Mouse (Mus musculus) brain, embryonic 14.5 days (tissue): ENCODE results near the gene Yrdc. TPM values are rescaled to one million over a fixed set of nuclear protein-coding genes. Genes with fewer than 3 reads are reported as not detected.

Source experiments
- DNase-seq: peaks from one replicate; pipeline ENCODE4 v3.0.0-alpha.2; 2011; ENCODE audit warnings: low read depth
- CTCF ChIP-seq: fragments of 200-500 bp; IDR thresholded peaks from 2 replicates; pipeline ENCODE4 v1.5.1; 2012; ENCODE audit warnings: inconsistent platforms, mild to moderate bottlenecking, moderate library complexity, borderline replicate concordance; ENCODE audit not compliant: insufficient read depth, insufficient read length; ENCODE audit errors: extremely low read depth
- POLR2A ChIP-seq: fragments of 200-500 bp; IDR thresholded peaks from 2 replicates; pipeline ENCODE4 v1.6.1; 2012; ENCODE audit warnings: mild to moderate bottlenecking, inconsistent platforms, borderline replicate concordance; ENCODE audit not compliant: poor library complexity, insufficient read depth, insufficient read length, severe bottlenecking; ENCODE audit errors: extremely low read depth
- polyA plus RNA-seq: library from polyadenylated mRNA; depleted of rRNA; stranded (reverse); fragments of >200 nt; gene quantifications from 2 replicates; pipeline ENCODE4 v1.2.3, GENCODE M21; 2012

Gene Yrdc
- polyA plus RNA-seq, 1 experiment, result 56.4 TPM

DNA sequence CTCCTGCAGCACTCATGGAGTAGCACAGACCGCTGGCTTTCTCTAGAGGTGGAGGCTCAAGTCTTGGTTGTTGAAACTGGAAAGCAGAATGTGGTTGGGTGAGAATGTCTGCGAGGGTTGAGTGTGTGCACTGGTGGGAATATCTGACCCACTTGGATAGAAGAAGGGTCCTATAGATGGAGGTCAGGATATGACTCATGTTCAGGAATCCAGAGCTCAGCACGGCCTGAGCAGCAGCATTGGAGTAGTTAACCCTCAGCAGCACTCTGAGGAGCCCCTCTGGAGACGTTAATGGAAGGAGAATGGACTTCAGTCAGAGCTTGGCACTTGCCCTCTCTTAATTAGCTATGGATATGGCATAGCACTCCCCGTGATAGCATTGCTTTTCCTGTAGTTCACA, 20.8 kb upstream of the Yrdc start:
- DNase-seq, result no peak
- no peak for TF ChIP-seq CTCF
- TF ChIP-seq POLR2A, result no peak

DNA sequence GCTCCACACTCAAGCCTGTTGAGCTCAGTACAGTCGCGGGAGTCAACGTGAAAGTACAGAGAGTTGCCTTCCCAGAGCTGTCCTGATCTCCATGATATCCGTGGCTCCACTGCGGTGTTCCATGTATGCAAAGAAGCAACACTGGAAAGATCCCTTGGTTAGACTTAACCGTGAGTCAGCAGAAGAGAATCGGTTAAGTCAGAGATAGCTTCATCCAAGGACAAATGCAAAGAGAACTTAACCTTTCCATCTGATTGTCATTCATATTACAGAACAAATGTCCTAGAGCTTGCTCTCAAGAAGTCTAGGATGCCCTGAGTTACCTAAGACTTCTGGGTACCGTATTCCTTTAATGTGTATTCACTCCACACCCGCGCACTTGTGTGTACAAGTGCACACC, 17.7 kb upstream of the Yrdc start:
- no peak for TF ChIP-seq POLR2A
- no peak for TF ChIP-seq CTCF
- no peak for DNase-seq

- DNase-seq, result peak; percentile 33
- no peak for TF ChIP-seq POLR2A
- TF ChIP-seq CTCF, result no peak
These were observed 12.3 kb upstream of the Yrdc start for GRCm38 (mm10) chr4:124838035-124838700.

DNA sequence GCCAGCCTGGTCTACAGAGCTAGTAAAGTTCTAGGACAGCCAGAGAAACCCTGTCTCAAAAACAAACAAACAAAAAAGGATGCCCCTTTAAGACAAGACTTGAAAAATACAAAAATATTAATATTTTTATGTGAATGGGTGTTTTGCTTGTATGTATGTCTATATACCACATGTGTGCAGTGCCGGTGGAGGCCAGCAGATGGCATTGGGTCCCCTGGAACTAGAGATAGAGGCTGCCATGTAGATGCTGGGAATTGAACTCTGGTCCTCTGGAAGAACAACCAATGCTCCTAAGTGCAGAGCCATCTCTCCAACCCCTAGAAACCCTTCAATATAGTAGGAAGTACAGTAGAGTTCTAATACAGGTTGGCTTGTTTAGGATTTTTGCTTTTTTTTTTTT, 9.5 kb upstream of the Yrdc start:
- TF ChIP-seq CTCF (0 out of 2 replicates have a peak, but pooled peaks have one; percentile 9), POLR2A (no peak)
- no peak for DNase-seq

DNA sequence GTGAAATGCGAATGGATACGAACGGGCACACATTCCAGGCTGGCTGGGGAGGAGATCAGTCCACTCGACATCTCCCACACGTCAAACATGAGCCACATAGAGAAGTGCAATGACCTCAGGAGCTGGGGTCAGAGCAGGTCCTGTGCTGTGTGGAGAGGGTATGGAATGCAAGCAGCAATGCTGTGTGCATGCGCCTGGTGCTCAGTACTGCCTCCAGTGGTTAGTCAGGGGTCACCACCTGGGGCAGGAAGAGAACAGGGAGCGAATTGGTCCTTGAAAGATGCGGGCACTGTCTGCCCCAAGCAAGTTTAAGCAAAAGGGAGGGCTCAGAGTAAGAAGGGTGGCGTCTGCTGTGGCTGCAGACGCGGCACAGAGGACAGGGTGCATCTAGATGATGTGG, 7.0 kb upstream of the Yrdc start:
- TF ChIP-seq POLR2A, result no peak
- TF ChIP-seq CTCF, result peak; percentile 80
- peak; percentile 20 for DNase-seq

- peak; percentile 80 for DNase-seq
- TF ChIP-seq POLR2A, result no peak
- TF ChIP-seq CTCF, result peak; percentile 97
These were observed 2.9 kb upstream of the Yrdc start for GRCm38 (mm10) chr4:124847573-124847972.

DNA sequence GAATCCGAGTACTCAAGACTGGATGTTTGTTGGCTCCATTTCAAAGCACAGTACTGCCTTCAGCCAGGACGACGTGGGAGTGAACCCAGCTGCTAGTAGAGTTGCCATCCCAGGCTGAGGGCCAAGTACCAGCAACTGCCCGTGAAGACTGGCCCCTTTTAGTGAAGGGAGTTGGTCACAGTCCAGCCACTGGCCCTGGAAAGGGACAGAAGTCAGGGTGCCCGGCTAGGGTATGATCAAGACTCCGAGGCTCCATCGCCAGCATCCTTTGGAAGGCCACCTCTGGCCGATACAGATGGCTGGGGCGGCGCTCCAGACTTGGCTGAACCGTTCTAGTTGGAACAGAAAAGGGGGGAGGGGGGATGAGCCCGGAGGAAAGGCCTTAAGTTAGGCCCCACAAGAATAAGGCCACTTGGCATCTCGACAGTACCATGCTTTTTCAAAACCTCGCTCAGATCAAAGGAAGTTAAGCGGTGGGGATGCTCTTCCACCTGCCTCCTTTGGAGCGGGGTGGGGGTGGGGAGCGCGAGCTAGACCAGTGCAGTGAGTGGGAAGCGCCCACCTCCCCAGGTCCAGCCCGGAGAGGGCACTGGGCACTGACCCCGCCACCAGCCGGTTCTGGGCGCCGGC, 733 bp upstream of the Yrdc start:
- TF ChIP-seq CTCF (no peak), POLR2A (no peak)
- peak; percentile 78 for DNase-seq

DNA sequence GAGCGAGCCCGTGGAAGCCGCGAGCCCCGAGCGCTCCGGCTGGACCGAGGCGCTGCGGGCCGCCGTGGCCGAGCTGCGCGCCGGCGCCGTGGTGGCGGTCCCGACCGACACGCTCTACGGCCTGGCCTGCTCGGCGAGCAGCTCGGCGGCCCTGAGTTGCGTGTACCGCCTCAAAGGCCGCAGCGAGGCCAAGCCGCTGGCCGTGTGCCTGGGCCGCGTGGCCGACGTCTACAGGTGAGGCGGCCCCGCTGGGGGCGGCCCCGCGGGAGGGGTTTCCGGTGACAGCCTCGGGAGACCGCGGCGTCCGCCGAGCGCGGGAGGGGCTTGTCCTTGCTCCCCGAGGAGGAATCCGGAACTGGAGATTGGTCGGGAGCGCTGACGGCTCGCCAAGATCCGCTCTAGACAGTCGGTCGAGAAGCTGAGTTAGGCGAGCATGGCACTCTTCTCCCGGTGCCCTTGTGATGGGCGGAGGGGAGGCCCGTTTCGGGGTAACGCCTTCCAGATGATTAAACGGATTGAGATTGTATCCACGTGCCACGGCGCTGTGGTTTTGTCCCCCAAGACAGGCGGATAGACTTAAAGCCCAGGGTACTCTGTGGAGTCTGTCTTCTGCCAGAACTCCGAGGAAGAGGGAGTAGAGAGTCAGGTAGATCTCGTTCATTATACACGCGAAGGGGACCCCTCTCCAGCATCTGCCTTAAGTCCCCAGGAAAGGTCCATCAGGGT, 617 bp downstream of the Yrdc start, which contains the start of gene 1110065P20Rik:
Gene 1110065P20Rik (minus strand): TSS at position 264 of the 726 bp plus-strand sequence.
- peak; percentile 67 for DNase-seq
- no peak for TF ChIP-seq POLR2A
- no peak for TF ChIP-seq CTCF

DNA sequence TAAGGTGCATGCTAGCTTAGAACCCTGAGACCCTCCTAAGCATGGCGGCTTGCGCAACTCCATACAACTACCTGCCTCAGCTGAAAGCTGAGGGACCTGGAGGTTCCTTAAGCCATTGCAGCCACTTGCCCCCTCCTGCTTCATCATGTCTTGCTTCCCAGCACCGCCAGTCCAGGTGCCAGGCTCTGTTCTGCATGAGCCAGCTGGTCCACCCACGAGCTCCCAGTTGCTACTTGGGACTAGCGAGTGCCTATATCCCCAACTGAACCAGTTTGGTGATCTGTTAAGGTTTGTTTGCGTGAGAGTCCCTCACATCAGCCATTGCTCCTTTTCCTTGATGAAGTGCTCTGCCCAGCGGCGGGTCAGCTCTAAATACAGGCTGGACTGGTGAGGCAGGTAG, 5.8 kb downstream of the Yrdc start:
- DNase-seq, result no peak
- TF ChIP-seq CTCF (no peak), POLR2A (no peak)

DNA sequence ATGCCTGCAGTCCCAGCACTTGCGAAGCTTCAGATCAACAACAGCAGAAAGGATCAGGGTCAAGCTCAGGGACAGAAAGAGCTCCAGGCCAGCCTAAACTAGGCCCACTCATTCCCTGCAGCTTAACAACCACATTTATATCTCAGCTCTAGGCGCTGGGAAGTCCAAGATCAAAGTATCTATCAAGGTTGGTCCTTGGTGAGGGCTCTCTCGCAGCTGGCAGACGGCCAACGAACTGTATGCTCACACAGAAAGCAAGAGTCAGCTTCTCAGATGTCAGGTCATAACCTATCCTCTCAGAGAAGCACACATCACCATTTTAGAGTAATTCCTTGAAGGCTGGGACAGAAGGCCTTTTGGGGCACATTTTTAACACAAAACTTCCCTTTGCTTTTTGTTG, 7.9 kb downstream of the Yrdc start:
- DNase-seq, result no peak
- TF ChIP-seq CTCF, result no peak
- TF ChIP-seq POLR2A, result no peak

DNA sequence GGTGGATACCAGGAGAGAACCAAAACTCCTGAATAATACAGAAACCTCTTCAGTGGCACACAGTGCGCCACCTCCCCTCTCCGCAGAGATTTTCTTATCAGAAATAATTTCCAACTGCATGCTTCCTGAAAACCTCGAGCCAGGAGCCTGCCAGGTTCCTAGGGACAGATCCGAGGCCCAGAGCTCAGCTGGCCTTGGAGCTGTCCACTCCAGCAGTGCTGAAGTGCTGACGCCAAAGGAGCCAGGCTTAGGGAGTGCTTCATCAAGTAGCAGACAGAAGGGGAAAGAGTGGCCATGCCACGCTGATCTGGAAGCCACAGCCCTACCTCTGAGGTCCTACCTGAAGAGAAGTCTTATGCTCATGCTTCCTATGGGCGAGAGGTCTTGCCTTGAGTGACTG, 10.0 kb downstream of the Yrdc start:
- DNase-seq, result peak; percentile 55
- no peak for TF ChIP-seq CTCF
- no peak for TF ChIP-seq POLR2A
